Mouse (Mus musculus) layer of hippocampus, postnatal 10 days (tissue): ENCODE measurements at regions not wholly inside any gene's neighbourhood (a gene's known extent, or its start where the extent isn't known, plus 50 kb on each side); places are given as distances from the start of the nearest gene placed in this dataset.

Experiments
- DNase-seq, 2 experiments: peaks; one replicate each; pipeline ENCODE4 v3.0.0; 2021; ENCODE audit warnings: low spot score in 2 of 2

- peak; percentile 54 to 68 for DNase-seq
Observed at GRCm38 (mm10) chr16:21318640-21319365, 104.1 kb upstream of the Vps8 start.

DNA sequence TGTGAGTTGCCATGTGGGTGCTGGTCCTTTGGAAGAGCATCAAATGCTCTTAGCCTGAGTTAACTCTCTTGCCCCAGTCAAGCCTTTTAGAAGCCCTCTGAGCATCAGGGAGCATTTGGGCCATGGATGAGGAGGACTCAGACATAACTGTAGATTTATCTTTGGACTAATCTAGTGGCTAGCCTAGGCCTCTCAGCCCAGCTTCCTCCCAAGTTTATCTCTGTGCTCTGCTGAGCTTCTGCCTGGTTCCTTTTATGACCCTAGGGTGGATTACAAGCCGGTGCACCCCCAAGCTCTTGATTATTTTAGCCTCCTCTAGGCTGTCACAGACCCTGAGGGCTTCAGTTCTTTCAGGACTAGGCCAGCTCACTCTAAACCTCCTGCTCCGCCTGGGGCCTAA, 102.6 kb upstream of the Vps8 start:
- no peak for DNase-seq

DNA sequence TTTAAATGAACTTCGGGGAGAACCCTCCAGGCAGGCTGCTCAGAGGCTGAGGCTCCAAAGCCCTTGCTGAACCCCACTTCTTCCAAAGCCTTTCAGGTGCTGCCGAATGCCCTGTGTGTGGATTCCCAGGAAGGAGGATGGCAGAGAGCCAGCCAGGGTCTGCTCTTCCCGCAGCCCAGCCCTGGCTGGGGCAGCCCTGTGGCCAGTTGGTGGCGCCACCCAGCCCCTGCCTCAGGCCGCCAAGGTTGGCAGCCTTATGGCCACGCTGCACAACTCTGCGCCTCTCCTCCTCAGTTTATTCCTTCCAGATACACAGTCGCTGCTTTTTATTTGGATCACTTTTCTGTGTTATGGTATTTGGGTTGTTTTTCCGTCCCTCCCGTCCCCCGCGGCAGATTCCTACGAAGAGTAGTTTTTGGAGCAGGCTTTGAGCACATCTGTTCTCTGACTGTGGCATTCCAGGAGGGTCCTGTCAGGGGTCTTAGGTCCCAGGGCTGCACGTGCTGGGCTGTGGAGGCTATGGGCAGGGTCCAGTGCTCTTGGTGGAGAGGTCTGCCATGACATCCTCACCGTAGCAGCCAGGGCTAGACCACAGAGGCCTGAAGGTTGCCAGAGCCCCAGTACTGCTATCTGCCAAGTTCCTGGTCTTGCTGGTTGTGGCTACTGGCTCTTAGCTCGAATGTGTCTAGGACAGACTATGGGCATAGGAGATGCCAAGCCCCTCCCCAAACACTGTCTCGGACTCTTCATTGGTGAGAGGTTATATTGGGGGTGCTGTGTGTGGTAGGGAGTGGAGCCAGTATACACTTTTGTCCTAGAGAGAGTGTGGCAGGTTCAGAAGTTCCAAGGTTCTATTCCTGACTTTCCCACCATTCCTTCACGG, 101.5 kb upstream of the Vps8 start:
- DNase-seq = peak; percentile 42 to 47

GRCm38 (mm10) chr16:21322437-21322836, 100.5 kb upstream of the Vps8 start:
- DNase-seq = peak in 1 of 2 experiments; percentile 39

GRCm38 (mm10) chr16:21323446-21324034, 99.4 kb upstream of the Vps8 start:
- no peak for DNase-seq

DNA sequence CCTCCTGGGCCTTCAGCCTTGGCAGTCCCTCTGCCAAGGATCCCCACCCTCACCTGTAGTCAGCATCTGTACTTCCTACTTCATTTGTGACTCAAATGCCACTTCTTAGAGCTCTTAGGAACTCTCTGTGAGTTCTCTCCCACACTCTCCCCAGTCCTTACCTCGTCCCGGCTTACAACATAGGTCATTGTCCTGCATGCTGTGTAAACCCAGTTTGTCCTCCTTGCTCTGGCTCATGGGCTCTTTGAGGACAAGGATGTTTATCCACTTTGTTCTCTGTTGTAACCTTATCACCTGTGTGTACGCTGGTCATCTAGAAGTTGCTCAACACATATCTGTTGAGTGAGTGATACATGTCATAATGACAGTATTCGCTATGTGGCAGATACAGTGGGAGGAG, 94.9 kb upstream of the Vps8 start:
- no peak for DNase-seq

- DNase-seq = no peak
Observed at GRCm38 (mm10) chr16:21329199-21329598, 93.7 kb upstream of the Vps8 start.

GRCm38 (mm10) chr16:21331229-21331628, 91.7 kb upstream of the Vps8 start:
- DNase-seq = no peak

GRCm38 (mm10) chr16:21332411-21332810, 90.5 kb upstream of the Vps8 start:
- DNase-seq = no peak

- DNase-seq = no peak
Observed at GRCm38 (mm10) chr16:21332862-21333222, 90.1 kb upstream of the Vps8 start.

DNA sequence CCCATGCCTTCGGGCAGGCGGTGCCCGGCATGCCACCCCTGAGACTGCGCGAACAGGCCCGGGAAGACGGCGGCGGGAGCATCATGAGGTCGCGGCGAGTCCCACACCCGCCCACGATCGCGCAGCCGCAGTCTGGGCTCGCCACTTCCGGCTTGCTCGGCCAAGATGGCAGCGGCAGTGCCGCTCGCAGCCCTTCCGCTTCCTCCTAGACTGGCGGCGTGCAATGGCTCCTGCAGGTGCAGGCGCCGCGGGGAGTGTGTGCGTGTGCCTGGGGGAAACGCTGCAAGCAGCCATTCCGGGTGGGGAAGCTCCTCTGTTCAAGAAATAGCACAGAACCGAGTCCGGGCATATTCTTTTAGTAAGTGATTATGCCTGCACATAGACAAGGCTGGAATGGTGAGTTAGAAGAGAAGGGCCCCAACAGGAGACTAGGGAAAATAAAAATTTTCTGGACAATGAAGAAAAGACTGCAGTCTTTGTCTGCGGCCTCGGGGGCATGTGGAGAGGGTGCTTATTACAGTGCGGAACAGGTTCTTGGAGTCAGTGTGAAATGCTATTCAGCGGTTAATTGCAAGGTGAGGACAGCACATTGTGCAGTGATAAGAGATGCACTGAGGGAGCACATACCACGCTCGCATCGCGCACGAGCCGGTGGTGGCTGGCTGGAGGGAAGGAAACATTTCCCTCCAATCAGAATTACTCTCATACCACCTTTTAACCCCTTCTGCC, 89.5 kb upstream of the Vps8 start:
- peak; percentile 89 to 93 for DNase-seq

DNA sequence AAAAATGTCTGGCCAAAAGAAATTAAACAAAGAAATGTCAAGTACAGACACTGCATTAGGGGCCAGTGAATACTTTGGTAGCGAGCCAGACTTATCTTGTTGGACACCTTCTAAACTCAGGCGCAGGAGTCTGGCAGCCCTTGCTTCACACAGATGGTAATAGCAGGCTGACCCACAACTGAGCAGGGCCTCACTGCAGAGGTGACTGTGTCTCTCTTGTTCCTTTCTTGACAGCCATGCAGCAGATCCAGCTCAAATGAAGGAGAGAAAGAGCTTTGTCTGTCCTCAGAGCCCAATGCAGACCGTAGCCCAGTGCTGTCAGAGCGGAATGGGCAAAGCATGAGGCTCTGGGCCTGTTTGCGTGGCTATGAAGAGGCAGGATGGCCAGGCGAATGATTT, 83.9 kb upstream of the Vps8 start:
- no peak for DNase-seq

DNA sequence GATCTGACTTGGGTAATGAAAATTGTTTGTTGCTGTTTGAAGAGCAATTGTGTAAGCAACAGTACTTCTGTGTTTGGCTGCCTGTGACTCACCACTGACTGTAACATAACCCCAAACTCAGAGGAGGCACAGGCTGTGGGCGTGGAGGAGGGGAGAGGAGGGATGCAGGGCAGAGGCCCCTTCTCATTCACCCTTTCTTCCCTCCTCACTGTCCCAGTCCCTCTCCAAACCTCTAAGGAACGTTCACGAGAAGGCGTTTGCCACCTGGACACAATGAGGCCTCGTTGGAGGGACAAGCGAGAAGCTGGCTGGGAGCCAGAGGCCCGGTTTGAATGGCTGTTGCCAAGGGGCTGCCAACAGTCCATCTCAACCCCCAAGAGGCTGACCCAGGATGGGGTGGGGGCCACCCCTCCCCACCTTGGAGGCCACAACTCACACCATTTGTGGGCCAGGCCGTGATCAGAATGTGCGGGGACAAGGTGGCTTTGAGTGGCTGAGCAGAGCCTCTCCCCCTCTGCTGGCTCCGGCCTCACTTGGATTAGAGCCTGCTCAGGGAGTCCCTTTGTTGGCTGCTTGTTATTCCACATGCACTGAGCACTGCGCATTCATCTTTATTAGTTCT, 83.3 kb upstream of the Vps8 start:
- DNase-seq = peak; percentile 71 to 78

GRCm38 (mm10) chr16:21340136-21340535, 82.8 kb upstream of the Vps8 start:
- peak; percentile 22 to 40 for DNase-seq

DNA sequence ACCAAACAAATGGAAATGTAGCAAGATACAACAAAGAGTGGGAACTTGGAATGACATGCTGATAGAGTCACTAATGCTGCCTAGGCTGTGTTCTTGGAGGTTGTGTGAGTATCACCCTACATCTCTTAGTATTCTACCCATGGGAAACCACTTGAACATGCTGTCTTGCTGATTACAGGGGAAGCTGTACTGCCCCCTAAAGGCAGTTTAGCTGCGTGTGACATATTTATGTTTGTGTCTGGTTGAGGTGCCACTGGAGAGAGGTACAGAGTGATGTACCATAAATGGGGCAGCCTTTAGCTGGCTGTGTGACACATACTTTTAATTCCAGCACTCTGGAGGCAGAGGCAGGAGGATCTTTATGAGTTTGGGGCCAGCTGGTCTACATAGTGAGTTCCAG, 73.0 kb upstream of the Vps8 start:
- no peak for DNase-seq

- DNase-seq = no peak
Observed at GRCm38 (mm10) chr16:21351289-21351688, 71.6 kb upstream of the Vps8 start.

DNA sequence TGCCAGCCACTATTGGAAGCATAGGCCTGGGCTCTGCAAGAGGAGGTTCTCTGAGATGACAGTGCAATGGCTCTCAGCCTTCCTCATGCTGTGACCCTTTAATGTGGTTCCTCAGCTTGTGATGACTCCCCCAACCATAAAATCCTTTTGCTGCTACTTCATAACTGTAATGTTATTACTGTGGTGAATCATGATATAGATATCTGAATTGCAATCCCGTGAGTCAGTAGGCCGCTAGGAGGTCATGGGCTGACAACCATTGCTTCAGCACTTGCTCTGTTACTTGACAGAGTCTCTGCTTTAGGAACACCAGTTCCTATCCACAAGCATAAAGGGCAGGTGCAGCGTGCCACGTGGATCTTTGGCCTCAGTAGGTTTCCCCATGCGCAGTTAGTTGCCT, 69.8 kb upstream of the Vps8 start:
- no peak for DNase-seq

DNA sequence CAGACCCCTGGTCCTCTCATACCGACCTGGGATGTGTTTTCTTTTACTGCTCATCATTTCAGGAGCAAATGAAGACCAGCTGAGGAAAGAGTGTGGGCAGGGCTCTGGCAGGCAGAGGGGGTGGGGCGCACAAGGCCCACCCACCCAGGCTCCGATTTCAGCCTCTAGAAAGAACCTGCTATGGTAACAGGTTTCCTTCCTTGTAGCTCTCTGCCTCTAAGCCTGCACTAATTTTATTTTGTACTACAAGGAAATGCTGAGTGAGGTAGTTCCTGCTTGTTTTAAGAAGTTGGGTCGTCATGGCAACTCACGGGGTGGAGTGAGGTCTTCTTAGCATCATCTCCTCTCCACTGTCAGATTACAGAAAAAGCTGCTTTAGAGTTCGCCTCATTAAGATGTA, 69.4 kb upstream of the Vps8 start:
- DNase-seq = no peak

GRCm38 (mm10) chr16:21355638-21356037, 67.3 kb upstream of the Vps8 start:
- DNase-seq = no peak

DNA sequence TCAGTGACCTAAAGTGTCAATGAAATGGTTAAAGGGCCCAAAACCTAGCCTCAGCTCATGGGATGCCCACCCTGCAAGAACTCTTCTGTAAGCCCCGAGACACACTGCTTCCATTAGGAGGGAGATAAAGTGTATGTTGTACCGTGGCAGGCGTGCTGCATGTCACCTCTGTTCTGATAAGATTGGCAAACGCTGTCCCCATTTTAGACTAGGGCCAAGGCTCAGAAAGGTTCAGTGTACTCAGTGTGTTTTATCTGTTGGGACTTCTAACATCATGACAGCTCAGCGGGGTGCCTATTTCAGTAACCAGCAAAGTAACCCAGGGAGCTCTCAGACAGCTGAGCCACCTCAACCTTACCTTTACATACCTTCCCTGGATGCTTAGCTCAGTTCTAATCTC, 65.5 kb upstream of the Vps8 start:
- no peak for DNase-seq

GRCm38 (mm10) chr16:21358313-21358920, 64.5 kb upstream of the Vps8 start:
- DNase-seq = no peak
